Mouse (Mus musculus) hindbrain, embryonic 13.5 days (tissue): Measurements from ENCODE around the gene Ubr3. TPM values are rescaled to one million over a fixed set of nuclear protein-coding genes. Genes with fewer than 3 reads are reported as not detected.
A peak's percentile ranks its signal among the peaks of the same experiment; 100 is the strongest.
"Not testable (repeated sequence)": the region's sequence is repeated elsewhere in the genome, so short reads cannot be mapped to it uniquely, and the experiment has no call there.

Experiments used
- ATAC-seq: fragments of 200-750 bp; cut with Nextera tagmentation; 2 replicates; pipeline ENCODE4 v1.8.0; 2017; ENCODE audit warnings: moderate TSS enrichment; ENCODE audit not compliant: low FRiP score
- H3K27ac ChIP-seq: fragments of 300-500 bp; sonication (generic); 2 replicates; pipeline ENCODE4 v1.5.1; 2015; ENCODE audit warnings: inconsistent platforms, mild to moderate bottlenecking, moderate library complexity
- H3K27me3 ChIP-seq: fragments of 300-500 bp; sonication (generic); 2 replicates; pipeline ENCODE4 v1.6.1; 2015; ENCODE audit warnings: mild to moderate bottlenecking, inconsistent platforms
- H3K36me3 ChIP-seq: fragments of 300-500 bp; sonication (generic); 2 replicates; pipeline ENCODE4 v1.6.1; 2015; ENCODE audit warnings: mild to moderate bottlenecking, inconsistent platforms
- H3K4me1 ChIP-seq: fragments of 300-500 bp; sonication (generic); replicated peaks from 2 replicates; pipeline ENCODE4 v1.6.1; 2015; ENCODE audit warnings: inconsistent platforms
- H3K4me2 ChIP-seq: fragments of 300-500 bp; sonication (generic); 2 replicates; pipeline ENCODE4 v1.6.1; 2015; ENCODE audit warnings: inconsistent platforms, mild to moderate bottlenecking, moderate library complexity
- H3K4me3 ChIP-seq: fragments of 300-500 bp; sonication (generic); 2 replicates; pipeline ENCODE4 v1.5.1; 2015; ENCODE audit warnings: mild to moderate bottlenecking, inconsistent platforms
- H3K9ac ChIP-seq: fragments of 300-500 bp; sonication (generic); 2 replicates; pipeline ENCODE4 v1.6.1; 2015; ENCODE audit warnings: mild to moderate bottlenecking, inconsistent platforms
- H3K9me3 ChIP-seq: fragments of 300-500 bp; sonication (generic); 2 replicates; pipeline ENCODE4 v1.6.1; 2016; ENCODE audit warnings: inconsistent platforms
- WGBS: fragments of 180-500 bp; shearing (Covaris S2); methylation state at CpG from one replicate; pipeline ENCODE4 v1.1.7; 2015; 5-methylcytosine and 5-hydroxymethylcytosine counted together
- polyA plus RNA-seq: library from polyadenylated mRNA; unstranded; fragments of >200 nt; fragmentation: Nextera tagmentation; extraction: Ambion mirVana; gene quantifications from 2 replicates; pipeline ENCODE4 v1.2.1, GENCODE M21; 2015

Gene Ubr3
- polyA plus RNA-seq, 1 experiment from 2014 or later, result 15.8 TPM

DNA sequence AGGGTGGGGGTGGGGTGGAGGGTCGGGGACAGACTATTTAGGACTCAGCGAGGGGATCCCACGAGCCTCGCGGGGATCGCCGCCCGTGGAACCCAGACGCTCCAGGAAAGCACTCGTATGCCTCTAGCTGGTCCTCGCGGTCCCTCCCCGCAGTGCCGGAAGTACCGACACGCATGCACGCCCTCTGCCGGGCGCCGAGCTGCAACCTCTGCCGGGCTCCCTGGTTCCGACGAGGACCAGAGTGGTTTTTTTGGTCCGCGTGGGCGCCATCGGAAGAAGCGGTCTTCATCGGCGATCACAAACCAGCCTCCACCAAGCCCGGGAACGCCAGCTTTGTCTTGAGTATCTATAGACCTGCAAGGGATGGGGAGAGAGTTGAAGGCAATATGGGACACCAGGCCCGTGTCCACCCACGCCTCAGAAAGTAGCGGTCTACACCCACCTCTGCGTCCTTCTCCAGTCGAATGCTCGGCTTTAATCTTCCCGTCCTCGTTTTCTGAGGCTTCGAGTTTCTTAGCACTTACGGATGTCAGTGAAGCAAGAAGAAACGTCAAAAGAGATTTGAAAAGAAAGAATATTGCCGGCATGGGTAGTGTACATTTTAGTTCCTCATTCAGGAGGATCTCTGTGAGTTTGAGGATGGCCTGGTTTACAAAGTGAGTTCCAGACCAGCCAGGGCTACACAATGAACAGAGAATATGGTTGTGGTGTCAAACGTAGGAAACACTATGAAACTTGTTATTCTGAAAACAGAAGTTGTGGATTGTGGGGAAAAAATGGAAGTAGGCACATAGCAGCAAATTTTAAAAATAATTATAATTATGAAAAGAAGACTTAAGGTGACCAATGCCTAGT is 11.4 kb upstream of the Ubr3 start, which contains the start of gene Mettl5:
Gene Mettl5 (minus strand): TSS at position 165 of the 855 bp plus-strand sequence.
- Histone ChIP-seq H3K9ac (peak within 1 kb of the TSS; percentile 67), H3K27me3 (no peaks in the 10 kb centered on the region), H3K36me3 (no peaks in the 10 kb centered on the region), H3K9me3 (no peaks in the 10 kb centered on the region), H3K27ac (peak within 1 kb of the TSS; percentile 6; the same call in 1 of the 2 replicates), H3K4me3 (peak within 1 kb of the TSS; percentile 45), H3K4me2 (peak within 1 kb of the TSS; percentile 68), H3K4me1 (peaks cover 13% of the 10 kb centered on the region)
- 2% methylated on average over 45 of the region's 45 CpGs for WGBS
- peak; percentile 93 for ATAC-seq

- WGBS, result 84% methylated on average over 2 of the region's 2 CpGs
- ATAC-seq, result no peak
- no peak overlapping the region for H3K4me3 ChIP-seq
- H3K27ac ChIP-seq, result no peak overlapping the region
- no peaks in the 10 kb centered on the region for H3K27me3 ChIP-seq
- H3K4me1 ChIP-seq, result peaks cover 13% of the 10 kb centered on the region
- H3K9me3 ChIP-seq, result no peaks in the 10 kb centered on the region
- no peak overlapping the region for H3K9ac ChIP-seq
- no peaks in the 10 kb centered on the region for H3K36me3 ChIP-seq
- H3K4me2 ChIP-seq, result no peak overlapping the region
Observed at GRCm38 (mm10) chr2:69888957-69889356, 8.1 kb upstream of the Ubr3 start.

- H3K9ac ChIP-seq, result no peak overlapping the region
- WGBS, result 63% methylated on average over 7 of the region's 7 CpGs
- no peak overlapping the region for H3K4me2 ChIP-seq
- H3K27ac ChIP-seq, result no peak overlapping the region
- H3K4me3 ChIP-seq, result no peak overlapping the region
- no peak for ATAC-seq
- no peaks in the 10 kb centered on the region for H3K36me3 ChIP-seq
- H3K9me3 ChIP-seq, result no peaks in the 10 kb centered on the region
- no peaks in the 10 kb centered on the region for H3K27me3 ChIP-seq
- H3K4me1 ChIP-seq, result peaks cover 4% of the 10 kb centered on the region; the same call in 1 of the 2 replicates
Observed at GRCm38 (mm10) chr2:69890843-69891242, 6.2 kb upstream of the Ubr3 start.

DNA sequence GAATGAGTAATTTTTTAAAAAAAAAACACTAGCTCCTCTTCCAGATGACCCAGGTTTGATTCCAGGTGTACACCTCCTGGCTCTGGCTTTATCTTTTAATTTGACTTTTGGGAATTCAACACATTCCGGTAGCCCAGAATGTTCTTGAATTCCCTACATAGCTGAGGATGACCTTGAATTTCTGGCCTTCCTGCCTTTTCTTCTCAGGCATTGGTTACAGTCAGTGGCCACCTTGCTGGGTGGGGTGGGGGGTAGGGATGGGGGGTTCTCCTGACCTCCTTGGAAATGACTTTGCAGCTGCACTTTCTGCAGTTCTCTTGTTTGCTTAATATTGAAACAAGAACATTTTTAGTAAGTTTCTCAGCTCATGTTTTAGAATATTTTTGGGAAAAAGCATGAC is 3.9 kb upstream of the Ubr3 start:
- Histone ChIP-seq H3K27ac (no peak overlapping the region), H3K4me2 (no peak overlapping the region), H3K9ac (no peak overlapping the region), H3K4me1 (peaks cover 2% of the 10 kb centered on the region; the same call in 1 of the 2 replicates), H3K4me3 (no peak overlapping the region), H3K36me3 (no peaks in the 10 kb centered on the region), H3K27me3 (no peaks in the 10 kb centered on the region), H3K9me3 (no peaks in the 10 kb centered on the region)
- no peak for ATAC-seq
- WGBS, result 83% methylated on average over 1 of the region's 1 CpGs

DNA sequence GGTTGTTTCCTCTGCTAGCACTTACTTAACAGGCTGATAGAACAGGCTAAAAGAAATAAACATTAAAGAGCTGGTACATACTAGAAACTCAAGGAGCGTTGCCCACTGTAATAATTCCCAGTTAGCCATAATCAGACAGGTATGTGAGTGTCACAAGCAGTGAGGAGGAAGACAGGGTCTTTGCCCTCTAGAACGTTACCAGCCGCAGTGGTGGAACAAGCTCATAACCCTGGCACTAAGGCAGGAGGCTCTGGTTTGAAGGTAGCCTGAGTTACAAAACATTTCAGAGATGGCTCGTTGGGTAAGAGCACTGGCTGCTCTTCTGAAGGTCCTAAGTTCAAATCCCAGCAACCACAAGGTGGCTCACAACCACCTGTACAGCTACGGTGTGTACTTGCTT is 3.2 kb upstream of the Ubr3 start:
- H3K9me3 ChIP-seq, result no peaks in the 10 kb centered on the region
- H3K27ac ChIP-seq, result no peak overlapping the region
- H3K36me3 ChIP-seq, result no peaks in the 10 kb centered on the region
- no peaks in the 10 kb centered on the region for H3K27me3 ChIP-seq
- H3K4me1 ChIP-seq, result peaks cover 9% of the 10 kb centered on the region
- H3K4me2 ChIP-seq, result no peak overlapping the region
- no peak for ATAC-seq
- 86% methylated on average over 5 of the region's 5 CpGs for WGBS
- H3K9ac ChIP-seq, result no peak overlapping the region
- no peak overlapping the region for H3K4me3 ChIP-seq

GRCm38 (mm10) chr2:69895502-69896223 is 1.4 kb upstream of the Ubr3 start:
- no peaks in the 10 kb centered on the region for H3K27me3 ChIP-seq
- no peak for ATAC-seq
- WGBS, result 55% methylated on average over 14 of the region's 14 CpGs

GRCm38 (mm10) chr2:69896224-69896581 is 843 bp upstream of the Ubr3 start:
- Histone ChIP-seq H3K9me3 (no peaks in the 10 kb centered on the region), H3K4me2 (no peak overlapping the region), H3K36me3 (no peaks in the 10 kb centered on the region), H3K9ac (no peak overlapping the region), H3K27me3 (no peaks in the 10 kb centered on the region), H3K4me1 (peaks cover 17% of the 10 kb centered on the region), H3K4me3 (no peak overlapping the region), H3K27ac (no peak overlapping the region)
- no peak for ATAC-seq
- WGBS, result 97% methylated on average over 4 of the region's 4 CpGs

More at GRCm38 (mm10) chr2:69895502-69896223, 1.4 kb upstream of the Ubr3 start:
- Histone ChIP-seq H3K9ac (no peak overlapping the region), H3K4me2 (no peak overlapping the region), H3K36me3 (no peaks in the 10 kb centered on the region), H3K4me1 (peaks cover 17% of the 10 kb centered on the region), H3K4me3 (no peak overlapping the region), H3K27ac (no peak overlapping the region), H3K9me3 (no peaks in the 10 kb centered on the region)

GRCm38 (mm10) chr2:69897618-69898575 is 851 bp downstream of the Ubr3 start:
- Histone ChIP-seq H3K36me3 (no peaks in the 10 kb centered on the region), H3K4me2 (peak overlapping the region; percentile 95), H3K4me3 (peak overlapping the region; percentile 100), H3K27me3 (no peaks in the 10 kb centered on the region), H3K27ac (peak overlapping the region; percentile 97), H3K9ac (peak overlapping the region; percentile 99), H3K4me1 (peaks cover 17% of the 10 kb centered on the region), H3K9me3 (no peaks in the 10 kb centered on the region)
- ATAC-seq, result peak; percentile 74
- WGBS, result under 1% methylated on average over 43 of the region's 55 CpGs

DNA sequence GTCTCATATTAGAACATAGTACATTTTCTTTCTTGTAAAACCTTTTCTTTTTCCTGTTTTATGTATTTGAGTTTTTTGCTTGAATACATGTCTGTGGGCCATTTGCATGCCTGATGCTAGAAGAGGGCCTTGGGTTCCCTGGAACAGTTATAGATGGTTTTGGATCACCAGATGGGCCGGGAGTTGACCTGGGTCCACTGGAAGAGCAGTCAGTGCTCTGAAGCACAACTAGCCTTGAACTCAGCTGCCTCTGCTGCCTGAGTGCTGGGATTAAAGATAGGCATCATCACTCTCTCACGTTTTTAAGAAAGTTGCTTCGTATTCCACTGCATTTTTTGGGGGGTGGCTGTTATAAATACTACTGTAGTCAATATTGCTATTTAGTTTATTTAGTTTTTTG is 6.5 kb downstream of the Ubr3 start:
- 95% methylated on average over 3 of the region's 3 CpGs for WGBS
- ATAC-seq, result no peak
- no peak overlapping the region for H3K9ac ChIP-seq

GRCm38 (mm10) chr2:69907394-69907793 is 10.3 kb downstream of the Ubr3 start:
- H3K4me3 ChIP-seq, H3K9me3 ChIP-seq, ATAC-seq, H3K9ac ChIP-seq, H3K27ac ChIP-seq, H3K36me3 ChIP-seq, H3K4me2 ChIP-seq, H3K4me1 ChIP-seq, H3K27me3 ChIP-seq: not testable (repeated sequence)
- WGBS, result 89% methylated on average over 4 of the region's 4 CpGs

More for the DNA sequence above, 6.5 kb downstream of the Ubr3 start:
- H3K27me3 ChIP-seq, result no peaks in the 10 kb centered on the region
- H3K9me3 ChIP-seq, result no peaks in the 10 kb centered on the region; the same call in 1 of the 2 replicates
- no peak overlapping the region for H3K4me2 ChIP-seq
- peaks cover 3% of the 10 kb centered on the region; the same call in 1 of the 2 replicates for H3K36me3 ChIP-seq
- peaks cover 12% of the 10 kb centered on the region for H3K4me1 ChIP-seq
- no peak overlapping the region for H3K27ac ChIP-seq
- H3K4me3 ChIP-seq, result no peak overlapping the region

DNA sequence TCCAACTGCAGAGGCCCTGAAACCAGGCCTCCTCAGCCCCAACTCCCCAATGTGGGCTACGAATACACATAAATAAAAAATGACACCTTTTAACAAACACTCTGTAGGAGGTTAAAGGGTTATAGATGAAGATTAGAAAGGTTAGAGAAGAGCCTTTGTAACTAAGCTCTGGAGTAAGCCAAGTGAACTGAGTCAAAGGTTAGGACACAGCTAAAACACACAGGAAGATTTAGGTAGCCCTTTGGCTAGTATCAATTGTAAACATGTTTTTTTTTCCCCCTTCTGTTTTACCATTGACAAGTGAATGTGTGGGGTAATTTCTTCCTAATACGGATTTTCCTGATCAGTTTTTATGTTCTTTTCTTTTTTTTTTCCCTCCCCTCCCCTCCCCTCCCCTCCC is 15.8 kb downstream of the Ubr3 start:
- peaks cover 17% of the 10 kb centered on the region for H3K36me3 ChIP-seq
- H3K4me3 ChIP-seq, result no peak overlapping the region
- no peak overlapping the region for H3K4me2 ChIP-seq
- no peak overlapping the region for H3K27ac ChIP-seq
- H3K9me3 ChIP-seq, result no peaks in the 10 kb centered on the region; the same call in 1 of the 2 replicates
- ATAC-seq, result no peak
- WGBS, result 42% methylated on average over 2 of the region's 2 CpGs
- H3K9ac ChIP-seq, result no peak overlapping the region
- H3K27me3 ChIP-seq, result no peaks in the 10 kb centered on the region
- no peaks in the 10 kb centered on the region for H3K4me1 ChIP-seq

- peaks cover 38% of the 10 kb centered on the region for H3K36me3 ChIP-seq
- H3K9me3 ChIP-seq, result no peaks in the 10 kb centered on the region
- H3K4me3 ChIP-seq, result no peak overlapping the region
- H3K4me2 ChIP-seq, result no peak overlapping the region
- H3K27ac ChIP-seq, result no peak overlapping the region
- H3K4me1 ChIP-seq, result no peaks in the 10 kb centered on the region
- H3K27me3 ChIP-seq, result no peaks in the 10 kb centered on the region
- H3K9ac ChIP-seq, result no peak overlapping the region
- ATAC-seq, result no peak
- WGBS, result 89% methylated on average over 3 of the region's 3 CpGs
Observed at GRCm38 (mm10) chr2:69917301-69917700, 20.3 kb downstream of the Ubr3 start.
